Mouse (Mus musculus) left cerebral cortex, adult 9 months (tissue): ENCODE data around the gene 9430015G10Rik.

Source experiments
- DNase-seq, 2 experiments: peaks; one replicate each; pipeline ENCODE4 v3.0.0; 2022; ENCODE audit warnings: low spot score in 2 of 2

The 9430015G10Rik gene

GRCm38 (mm10) chr4:156169129-156169528 lies 59.3 kb downstream of the 9430015G10Rik start:
- DNase-seq: no peak

GRCm38 (mm10) chr4:156171828-156172227 lies 62.0 kb downstream of the 9430015G10Rik start:
- no peak for DNase-seq
